Mouse (Mus musculus) lung, postnatal 0 days (tissue): ENCODE results near the gene Cd177. TPM values are rescaled to one million over a fixed set of nuclear protein-coding genes. Genes with fewer than 3 reads are reported as not detected.
"Not testable (repeated sequence)": the region's sequence is repeated elsewhere in the genome, so short reads cannot be mapped to it uniquely, and the experiment has no call there.

ENCODE experiments used
- ATAC-seq: fragments of 200-750 bp; cut with Nextera tagmentation; 2 replicates; pipeline ENCODE4 v1.8.0; 2017; ENCODE audit warnings: moderate library complexity
- DNase-seq: peaks from one replicate; pipeline ENCODE4 v3.0.0-alpha.2; 2016; ENCODE audit warnings: low spot score
- H3K27ac ChIP-seq: fragments of 300-500 bp; sonication (generic); 2 replicates; pipeline ENCODE4 v1.5.1; 2014; ENCODE audit warnings: antibody characterized with exemption, mild to moderate bottlenecking, low read length, mixed read lengths
- H3K27me3 ChIP-seq: fragments of 300-500 bp; sonication (generic); replicated peaks from 2 replicates; pipeline ENCODE4 v1.6.1; 2014; ENCODE audit warnings: low read length, mixed read lengths; ENCODE audit not compliant: insufficient read depth
- H3K36me3 ChIP-seq: fragments of 300-500 bp; sonication (generic); 2 replicates; pipeline ENCODE4 v1.6.1; 2014; ENCODE audit warnings: low read length, mixed read lengths; ENCODE audit not compliant: insufficient read depth
- H3K4me1 ChIP-seq: fragments of 300-500 bp; sonication (generic); 2 replicates; pipeline ENCODE4 v1.6.1; 2014; ENCODE audit warnings: antibody characterized with exemption, low read depth, low read length, mixed read lengths; ENCODE audit not compliant: insufficient read depth
- H3K4me2 ChIP-seq: fragments of 300-500 bp; sonication (generic); replicated peaks from 2 replicates; pipeline ENCODE4 v1.6.1; 2014; ENCODE audit warnings: low read depth, mild to moderate bottlenecking, low read length, moderate library complexity, mixed read lengths
- H3K4me3 ChIP-seq: fragments of 300-500 bp; sonication (generic); 2 replicates; pipeline ENCODE4 v1.5.1; 2014; ENCODE audit warnings: low read depth, low read length
- H3K9ac ChIP-seq: fragments of 300-500 bp; sonication (generic); replicated peaks from 2 replicates; pipeline ENCODE4 v1.6.1; 2014; ENCODE audit warnings: low read depth, mild to moderate bottlenecking
- H3K9me3 ChIP-seq: fragments of 300-500 bp; sonication (generic); 2 replicates; pipeline ENCODE4 v1.6.1; 2016; ENCODE audit warnings: low read length, mixed read lengths
- CTCF ChIP-seq: IDR thresholded peaks from 2 replicates; pipeline ENCODE4 v1.5.1; 2016; ENCODE audit warnings: antibody characterized with exemption, mild to moderate bottlenecking
- EP300 ChIP-seq: IDR thresholded peaks from 2 replicates; pipeline ENCODE4 v1.6.1; 2016; ENCODE audit warnings: antibody characterized with exemption, mild to moderate bottlenecking, control low read depth
- WGBS: fragments of 180-500 bp; shearing (Covaris S2); extraction: QIAGEN DNeasy Blood & Tissue Kit; methylation state at CpG from one replicate; pipeline ENCODE4 v1.1.7; 2014; 5-methylcytosine and 5-hydroxymethylcytosine counted together
- polyA plus RNA-seq: library from polyadenylated mRNA; unstranded; fragments of >200 nt; fragmentation: Nextera tagmentation; extraction: Ambion mirVana; gene quantifications from 2 replicates; pipeline ENCODE4 v1.2.1, GENCODE M21; 2015

Gene Cd177
- 3.5 and 4.1 TPM in 2 replicates for polyA plus RNA-seq

DNA sequence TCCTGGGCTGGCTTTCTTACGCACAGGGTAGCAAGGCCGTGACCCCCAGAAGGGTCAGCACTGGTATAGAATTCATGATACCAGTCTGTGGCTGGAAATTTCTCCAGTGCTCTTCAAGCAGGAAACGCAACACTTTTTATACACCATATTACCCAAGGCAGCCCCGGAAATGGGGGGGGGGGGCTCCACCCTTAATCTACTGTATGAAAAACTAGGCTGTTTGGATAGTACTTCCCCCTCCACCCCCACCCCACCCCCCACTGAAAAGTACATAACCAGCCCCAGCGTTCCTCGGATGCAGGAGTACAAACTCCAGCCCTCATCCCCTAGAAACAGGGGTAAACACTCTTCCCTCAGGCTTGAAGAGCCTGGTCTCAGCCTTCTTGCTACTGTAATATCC is at the start of gene Cd177:
Gene Cd177, minus strand, starts transcription at position 101 of the 400 bp plus-strand sequence.
- DNase-seq: no peak

DNA sequence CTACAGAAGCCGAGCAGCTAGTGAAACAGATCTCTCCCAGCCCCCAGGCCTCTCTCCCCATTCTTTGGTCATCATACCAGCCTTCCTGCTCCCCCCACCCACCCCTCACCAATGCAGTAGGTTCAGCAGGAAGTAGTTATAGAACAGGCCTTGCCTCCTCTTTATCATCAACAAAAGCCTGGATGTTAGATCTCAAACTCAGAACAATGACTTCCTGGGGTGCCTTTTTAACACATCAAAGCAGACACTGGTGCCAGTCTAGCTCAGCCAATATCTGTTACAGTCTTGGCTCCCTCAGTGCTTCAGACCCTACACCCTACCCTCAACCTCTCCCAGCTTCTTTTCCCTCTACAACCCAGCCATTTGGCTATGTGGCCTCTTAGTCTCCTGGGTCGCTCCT is 48.9 kb upstream of the Cd177 start:
- H3K4me3 ChIP-seq: no peak overlapping the region
- no peaks in the 10 kb centered on the region for H3K27me3 ChIP-seq
- no peaks in the 10 kb centered on the region for H3K4me1 ChIP-seq
- H3K27ac ChIP-seq: no peak overlapping the region
- H3K4me2 ChIP-seq: no peak overlapping the region
- no peak for TF ChIP-seq EP300
- no peak for TF ChIP-seq CTCF
- no peaks in the 10 kb centered on the region for H3K9me3 ChIP-seq
- DNase-seq: no peak
- ATAC-seq: no peak
- H3K36me3 ChIP-seq: no peaks in the 10 kb centered on the region
- 32% methylated on average over 2 of the region's 2 CpGs for WGBS
- no peak overlapping the region for H3K9ac ChIP-seq

More for the DNA sequence above, at the start of gene Cd177:
- ATAC-seq: no peak
- WGBS: 56% methylated on average over 6 of the region's 6 CpGs
- H3K9me3 ChIP-seq: no peaks in the 10 kb centered on the region
- H3K9ac ChIP-seq: no peak within 1 kb of the TSS
- H3K4me3 ChIP-seq: no peak within 1 kb of the TSS
- H3K27me3 ChIP-seq: no peaks in the 10 kb centered on the region
- H3K4me1 ChIP-seq: no peaks in the 10 kb centered on the region
- H3K27ac ChIP-seq: no peak within 1 kb of the TSS
- H3K4me2 ChIP-seq: no peak within 1 kb of the TSS
- no peaks in the 10 kb centered on the region for H3K36me3 ChIP-seq
- TF ChIP-seq CTCF (no peak), EP300 (no peak)

GRCm38 (mm10) chr7:24804826-24805225 is 44.7 kb upstream of the Cd177 start:
- Histone ChIP-seq H3K9me3 (no peaks in the 10 kb centered on the region), H3K4me1 (no peaks in the 10 kb centered on the region), H3K27ac (no peak overlapping the region), H3K4me3 (no peak overlapping the region), H3K9ac (no peak overlapping the region), H3K27me3 (no peaks in the 10 kb centered on the region), H3K4me2 (no peak overlapping the region), H3K36me3 (no peaks in the 10 kb centered on the region)
- WGBS: 29% methylated on average over 6 of the region's 6 CpGs
- TF ChIP-seq EP300 (no peak), CTCF (no peak)
- DNase-seq (peak; percentile 22), ATAC-seq (no peak)

DNA sequence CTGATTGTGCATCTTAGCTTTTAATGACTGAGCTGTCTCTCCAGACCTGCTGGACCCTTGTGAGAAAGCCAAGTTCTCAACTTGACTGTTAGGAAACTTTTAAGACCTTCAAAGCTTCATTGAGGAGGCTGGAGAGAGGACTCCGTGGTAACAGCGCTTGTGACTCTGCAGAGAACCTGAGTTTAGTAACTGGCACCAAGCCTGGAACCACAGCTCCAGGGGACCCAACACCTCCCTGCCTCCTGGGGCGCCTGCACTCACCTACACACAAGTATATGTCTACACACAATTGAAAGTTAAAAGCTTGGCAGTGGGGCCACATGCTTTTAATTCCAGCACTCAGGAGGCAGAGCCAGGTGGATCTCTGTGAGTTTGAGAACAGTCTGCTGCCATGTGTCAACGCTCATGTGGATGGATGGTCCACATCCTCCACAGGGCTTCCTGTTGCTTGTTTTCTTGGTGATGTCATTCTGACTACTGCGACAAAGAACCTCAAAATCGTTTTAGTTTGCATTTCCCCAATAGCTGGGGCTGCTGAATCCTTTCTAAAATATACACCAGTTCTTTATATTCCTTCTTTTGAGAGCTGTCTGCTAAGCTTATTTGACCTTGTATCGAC is 42.1 kb upstream of the Cd177 start:
- Histone ChIP-seq H3K27me3 (no peaks in the 10 kb centered on the region), H3K27ac (no peak overlapping the region), H3K4me1 (no peaks in the 10 kb centered on the region), H3K9ac (no peak overlapping the region), H3K9me3 (no peaks in the 10 kb centered on the region), H3K4me3 (no peak overlapping the region), H3K4me2 (no peak overlapping the region), H3K36me3 (no peaks in the 10 kb centered on the region)
- WGBS: 47% methylated on average over 7 of the region's 7 CpGs
- DNase-seq: no peak
- TF ChIP-seq CTCF: no peak
- TF ChIP-seq EP300: no peak
- no peak for ATAC-seq

DNA sequence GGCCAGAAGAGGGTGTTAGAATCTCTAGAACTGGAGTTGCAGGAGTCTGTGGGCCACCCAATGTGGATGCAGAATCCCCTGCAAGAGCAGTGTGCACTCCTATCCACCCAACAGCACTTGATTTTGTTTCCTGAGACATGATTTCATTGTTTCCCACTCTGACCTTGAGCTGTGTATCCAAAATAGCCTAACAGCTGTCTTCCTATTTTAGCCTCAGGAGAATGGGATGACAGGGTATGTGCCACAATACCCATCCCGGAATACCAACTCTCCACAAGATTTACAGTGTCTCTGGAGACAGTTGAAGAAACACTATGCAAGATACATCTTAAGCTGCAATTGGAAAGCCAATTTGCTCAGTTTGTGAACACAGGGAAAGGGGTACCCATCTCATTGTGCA is 37.8 kb upstream of the Cd177 start:
- Histone ChIP-seq H3K9me3 (no peaks in the 10 kb centered on the region), H3K27ac (no peak overlapping the region), H3K9ac (no peak overlapping the region), H3K27me3 (no peaks in the 10 kb centered on the region), H3K4me2 (no peak overlapping the region), H3K4me3 (no peak overlapping the region), H3K36me3 (no peaks in the 10 kb centered on the region), H3K4me1 (no peaks in the 10 kb centered on the region)
- WGBS: 81% methylated on average over 1 of the region's 1 CpGs
- ATAC-seq: no peak
- no peak for TF ChIP-seq CTCF
- TF ChIP-seq EP300: no peak
- DNase-seq: no peak

DNA sequence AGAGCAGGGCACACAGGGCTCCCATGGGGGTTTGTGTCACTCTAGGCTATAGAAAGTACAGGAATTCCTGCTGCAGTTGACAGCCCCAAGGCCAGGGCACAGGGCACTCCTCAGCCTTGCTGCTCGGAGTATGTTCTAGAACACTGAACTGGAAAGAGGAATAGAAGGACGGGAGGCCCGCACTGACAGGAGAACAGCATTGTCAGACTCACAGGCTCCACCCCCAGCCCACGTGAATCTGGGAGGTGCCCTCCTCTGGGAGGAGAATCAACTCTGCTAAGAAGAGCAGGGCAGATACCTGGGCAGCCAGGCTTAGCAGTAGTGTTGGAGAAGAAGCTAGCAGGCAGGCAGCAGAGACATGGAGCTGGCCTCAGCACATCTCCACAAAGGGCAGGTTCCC is 16.8 kb upstream of the Cd177 start, which contains the start of gene Ceacam10:
Gene Ceacam10, plus strand, starts transcription at position 289 of the 400 bp plus-strand sequence.
- not testable (repeated sequence) for H3K4me2 ChIP-seq, H3K4me3 ChIP-seq, ATAC-seq, H3K36me3 ChIP-seq, H3K9me3 ChIP-seq, H3K27ac ChIP-seq, H3K27me3 ChIP-seq, H3K9ac ChIP-seq, DNase-seq, H3K4me1 ChIP-seq
- WGBS: 31% methylated on average over 4 of the region's 4 CpGs

GRCm38 (mm10) chr7:24776145-24776544 is 16.0 kb upstream of the Cd177 start:
- no peak overlapping the region for H3K4me3 ChIP-seq
- ATAC-seq (no peak), DNase-seq (no peak)
- no peaks in the 10 kb centered on the region for H3K27me3 ChIP-seq
- 72% methylated on average over 2 of the region's 2 CpGs for WGBS
- H3K4me1 ChIP-seq: no peaks in the 10 kb centered on the region
- no peaks in the 10 kb centered on the region for H3K9me3 ChIP-seq
- no peak overlapping the region for H3K27ac ChIP-seq
- H3K36me3 ChIP-seq: no peaks in the 10 kb centered on the region
- TF ChIP-seq EP300 (no peak), CTCF (no peak)
- no peak overlapping the region for H3K9ac ChIP-seq
- H3K4me2 ChIP-seq: no peak overlapping the region
